Mouse (Mus musculus) C2C12 (cell line): ENCODE results near the gene Krtap5-2.
"Not testable (repeated sequence)": the region's sequence is repeated elsewhere in the genome, so short reads cannot be mapped to it uniquely, and the experiment has no call there.

ENCODE experiments used
- CTCF ChIP-seq: IDR thresholded peaks from one replicate; pipeline ENCODE4 v1.5.1; 2011; ENCODE audit not compliant: control insufficient read depth, insufficient read depth, insufficient read length
- MAX ChIP-seq: IDR thresholded peaks from one replicate; pipeline ENCODE4 v1.6.1; 2011; ENCODE audit warnings: mild to moderate bottlenecking, control low read depth
- MYOD1 ChIP-seq: IDR thresholded peaks from one replicate; pipeline ENCODE4 v1.6.1; 2011; ENCODE audit warnings: low read depth; ENCODE audit not compliant: control insufficient read depth, insufficient read length

DNA sequence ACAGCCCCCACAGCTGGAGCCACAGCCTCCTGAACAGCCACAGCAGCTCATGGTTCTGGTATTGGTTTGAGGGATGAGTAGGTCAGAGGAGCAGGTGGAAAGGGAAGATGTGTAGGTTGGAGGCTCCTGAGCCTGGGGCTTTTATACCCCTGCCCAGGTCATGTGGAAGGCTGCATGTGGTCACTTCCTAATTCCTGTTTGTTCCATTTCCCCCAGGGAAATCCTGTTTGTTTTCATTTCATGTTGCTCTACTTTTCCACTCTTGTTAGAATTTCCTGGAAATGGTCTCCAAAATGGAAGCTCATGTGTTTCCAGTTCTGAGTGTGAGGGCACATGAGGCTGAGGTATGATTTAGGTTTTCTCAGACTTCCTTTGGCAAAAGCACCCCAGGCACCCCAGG is 10.2 kb downstream of the Krtap5-2 start, which contains the start of gene Gm4553:
- TF ChIP-seq CTCF, MYOD1, MAX: not testable (repeated sequence)
